Mouse (Mus musculus): ENCODE results near the gene Fam71e2.

DNA sequence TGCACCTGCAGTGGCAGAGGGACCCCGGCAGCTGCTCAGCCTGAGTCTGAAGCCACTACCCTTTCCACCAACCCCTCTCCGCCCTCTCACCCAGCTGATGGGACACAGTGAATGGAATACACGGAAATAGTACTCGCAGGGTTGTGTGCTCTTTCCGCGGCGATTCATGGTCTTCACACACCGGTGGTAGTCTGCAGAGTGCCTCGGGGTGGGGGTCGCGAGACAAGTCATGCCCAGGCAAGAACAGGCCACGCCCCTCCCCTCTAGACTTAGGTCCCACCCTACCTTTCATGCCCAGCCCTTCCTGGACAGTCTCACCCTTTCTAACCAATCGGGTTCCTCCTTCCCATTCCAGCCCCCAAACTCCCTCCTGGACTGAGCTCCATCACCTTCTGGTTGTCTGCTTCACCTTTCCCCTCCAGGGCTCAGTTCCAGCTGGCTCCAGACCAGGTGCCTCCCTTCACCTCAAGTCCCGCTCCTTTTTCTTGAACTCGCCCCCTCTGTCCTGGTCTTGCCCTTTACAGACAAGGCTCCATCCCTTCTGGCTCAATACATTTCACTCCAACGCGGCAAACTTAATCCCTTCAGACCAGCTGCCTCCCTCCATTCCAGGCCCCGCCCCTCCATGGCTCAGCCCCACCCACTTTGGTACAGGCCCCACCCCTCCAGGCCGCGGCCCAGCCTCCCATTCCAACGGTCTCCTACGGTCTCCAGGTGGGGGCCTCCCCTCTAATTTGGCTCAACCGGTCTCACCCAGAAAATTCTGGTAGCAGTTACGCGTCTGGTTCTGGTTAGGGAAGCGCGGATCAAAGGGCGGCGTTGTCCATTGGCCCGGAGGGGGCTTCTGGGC lies 18.9 kb downstream of the Fam71e2 start:
- TF ChIP-seq POLR2A (IDR thresholded peaks at IDR 0.05; ENCODE audit: borderline replicate concordance, extremely low read depth, low read depth, low read length) (no peak), CTCF (IDR thresholded peaks at IDR 0.05; ENCODE audit: insufficient read depth, low read length) (no peak)

All from lung, adult 2 months (tissue).